Mouse (Mus musculus) liver, postnatal 0 days (tissue): ENCODE results near the gene Tuft1. TPM values are rescaled to one million over a fixed set of nuclear protein-coding genes. Genes with fewer than 3 reads are reported as not detected.
"Not testable (repeated sequence)": the region's sequence is repeated elsewhere in the genome, so short reads cannot be mapped to it uniquely, and the experiment has no call there.

Source experiments
- ATAC-seq: fragments of 200-750 bp; cut with Nextera tagmentation; 2 replicates; pipeline ENCODE4 v1.8.0; 2017; ENCODE audit warnings: mild to moderate bottlenecking, moderate library complexity
- DNase-seq: peaks from one replicate; pipeline ENCODE4 v3.0.0-alpha.2; 2016
- H3K27ac ChIP-seq: fragments of 300-500 bp; sonication (generic); 2 replicates; pipeline ENCODE4 v1.5.1; 2014; ENCODE audit warnings: antibody characterized with exemption, moderate library complexity, mild to moderate bottlenecking, low read depth
- H3K27me3 ChIP-seq: fragments of 300-500 bp; sonication (generic); 2 replicates; pipeline ENCODE4 v1.6.1; 2014; ENCODE audit warnings: low read length, control low read depth, mixed read lengths; ENCODE audit not compliant: insufficient read depth
- H3K36me3 ChIP-seq: fragments of 300-500 bp; sonication (generic); replicated peaks from 2 replicates; pipeline ENCODE4 v1.6.1; 2014; ENCODE audit warnings: mild to moderate bottlenecking, control low read depth, low read length, moderate library complexity, mixed read lengths; ENCODE audit not compliant: insufficient read depth
- H3K4me1 ChIP-seq: fragments of 300-500 bp; sonication (generic); 2 replicates; pipeline ENCODE4 v1.6.1; 2014; ENCODE audit warnings: antibody characterized with exemption, mild to moderate bottlenecking, control low read depth; ENCODE audit not compliant: insufficient read depth
- H3K4me2 ChIP-seq: fragments of 300-500 bp; sonication (generic); 2 replicates; pipeline ENCODE4 v1.6.1; 2014; ENCODE audit warnings: low read depth, mild to moderate bottlenecking, low read length, moderate library complexity, mixed read lengths
- H3K4me3 ChIP-seq: fragments of 300-500 bp; sonication (generic); 2 replicates; pipeline ENCODE4 v1.5.1; 2014; ENCODE audit warnings: low read depth, low read length
- H3K9ac ChIP-seq: fragments of 300-500 bp; sonication (generic); replicated peaks from 2 replicates; pipeline ENCODE4 v1.6.1; 2014; ENCODE audit warnings: mild to moderate bottlenecking, moderate library complexity
- H3K9me3 ChIP-seq: fragments of 300-500 bp; sonication (generic); 2 replicates; pipeline ENCODE4 v1.6.1; 2016; ENCODE audit warnings: mild to moderate bottlenecking, control low read depth, low read length, mixed read lengths
- CTCF ChIP-seq: sonication (generic); IDR thresholded peaks from 2 replicates; pipeline ENCODE4 v1.5.1; 2016; ENCODE audit warnings: antibody characterized with exemption, low read depth
- EP300 ChIP-seq: IDR thresholded peaks from 2 replicates; pipeline ENCODE4 v1.6.1; 2016; ENCODE audit warnings: antibody characterized with exemption, low read depth, mild to moderate bottlenecking
- WGBS: fragments of 180-500 bp; shearing (Covaris S2); extraction: QIAGEN DNeasy Blood & Tissue Kit; methylation state at CpG from one replicate; pipeline ENCODE4 v1.1.7; 2014; ENCODE audit not compliant: insufficient replicate concordance; 5-methylcytosine and 5-hydroxymethylcytosine counted together
- polyA plus RNA-seq: library from polyadenylated mRNA; unstranded; fragments of >200 nt; fragmentation: Nextera tagmentation; extraction: Ambion mirVana; gene quantifications from 2 replicates; pipeline ENCODE4 v1.2.1, GENCODE M21; 2015

Tuft1 gene
- polyA plus RNA-seq, 1 experiment from 2014 or later: 8.1 TPM

GRCm38 (mm10) chr3:94650409-94650808 is 8.3 kb downstream of the Tuft1 start:
- Histone ChIP-seq H3K4me1 (peaks cover 17% of the 10 kb centered on the region), H3K9ac (no peak overlapping the region), H3K27me3 (no peaks in the 10 kb centered on the region), H3K4me3 (no peak overlapping the region), H3K27ac (no peak overlapping the region), H3K36me3 (no peaks in the 10 kb centered on the region), H3K9me3 (no peaks in the 10 kb centered on the region), H3K4me2 (no peak overlapping the region)
- WGBS: 85% methylated on average over 7 of the region's 7 CpGs
- no peak for DNase-seq
- ATAC-seq: no peak
- TF ChIP-seq CTCF (no peak), EP300 (no peak)

- 49% methylated on average over 6 of the region's 6 CpGs for WGBS
- peak; percentile 27 for DNase-seq
- ATAC-seq: peak; percentile 94
Measured at GRCm38 (mm10) chr3:94648755-94649590, 9.7 kb downstream of the Tuft1 start.

GRCm38 (mm10) chr3:94642495-94643162 is 16.0 kb downstream of the Tuft1 start, which contains the start of gene Gm10972:
Gm10972 (plus strand) TSS chr3:94643112.
- not testable (repeated sequence) for ATAC-seq, H3K36me3 ChIP-seq, H3K4me2 ChIP-seq, H3K4me3 ChIP-seq, H3K9me3 ChIP-seq, H3K27me3 ChIP-seq, H3K27ac ChIP-seq, H3K9ac ChIP-seq, DNase-seq, H3K4me1 ChIP-seq
- 77% methylated on average over 2 of the region's 2 CpGs for WGBS

More at GRCm38 (mm10) chr3:94648755-94649590, 9.7 kb downstream of the Tuft1 start:
- Histone ChIP-seq H3K9ac (no peak overlapping the region), H3K4me1 (peaks cover 17% of the 10 kb centered on the region), H3K27me3 (no peaks in the 10 kb centered on the region), H3K27ac (peak overlapping the region; percentile 77), H3K4me3 (no peak overlapping the region), H3K9me3 (no peaks in the 10 kb centered on the region), H3K36me3 (no peaks in the 10 kb centered on the region), H3K4me2 (peak overlapping the region; percentile 42; the same call in 1 of the 2 replicates)
- TF ChIP-seq EP300: no peak
- no peak for TF ChIP-seq CTCF

GRCm38 (mm10) chr3:94629876-94630275 is 28.8 kb downstream of the Tuft1 start:
- no peak for DNase-seq
- H3K9me3 ChIP-seq: no peaks in the 10 kb centered on the region
- no peak overlapping the region for H3K27ac ChIP-seq
- 72% methylated on average over 3 of the region's 3 CpGs for WGBS
- H3K36me3 ChIP-seq: 0 out of 2 replicates have a peak, but pooled peaks cover 4% of the 10 kb centered on the region
- no peaks in the 10 kb centered on the region for H3K4me1 ChIP-seq
- no peak for ATAC-seq
- no peak for TF ChIP-seq CTCF
- H3K4me3 ChIP-seq: no peak overlapping the region
- no peak overlapping the region for H3K4me2 ChIP-seq
- no peaks in the 10 kb centered on the region for H3K27me3 ChIP-seq
- no peak overlapping the region for H3K9ac ChIP-seq

DNA sequence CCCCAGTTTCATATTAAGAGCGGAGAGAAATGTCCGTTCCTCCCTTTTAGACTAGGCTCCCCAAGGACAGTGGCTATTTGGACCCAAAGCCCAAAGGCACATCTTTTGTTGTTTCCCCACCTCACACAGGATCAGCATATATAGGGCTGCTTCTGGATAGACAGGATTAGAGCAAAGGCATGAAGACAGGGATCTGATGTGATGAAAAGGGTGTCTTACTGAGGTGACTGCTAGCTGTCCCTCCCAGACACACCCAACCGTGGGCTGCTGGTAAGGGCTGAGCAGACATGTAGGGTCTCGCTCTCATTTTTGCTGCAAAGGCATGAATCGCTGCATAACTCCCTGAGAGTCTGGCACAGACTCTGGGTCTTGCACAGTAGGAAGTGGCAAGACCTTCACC is 30.0 kb downstream of the Tuft1 start:
- WGBS: 90% methylated on average over 5 of the region's 5 CpGs
- TF ChIP-seq EP300 (no peak), CTCF (no peak)
- Histone ChIP-seq H3K4me2 (no peak overlapping the region), H3K9me3 (no peaks in the 10 kb centered on the region), H3K9ac (no peak overlapping the region), H3K4me3 (no peak overlapping the region), H3K36me3 (0 out of 2 replicates have a peak, but pooled peaks cover 4% of the 10 kb centered on the region), H3K27me3 (no peaks in the 10 kb centered on the region), H3K27ac (no peak overlapping the region), H3K4me1 (no peaks in the 10 kb centered on the region)
- ATAC-seq (no peak), DNase-seq (no peak)

DNA sequence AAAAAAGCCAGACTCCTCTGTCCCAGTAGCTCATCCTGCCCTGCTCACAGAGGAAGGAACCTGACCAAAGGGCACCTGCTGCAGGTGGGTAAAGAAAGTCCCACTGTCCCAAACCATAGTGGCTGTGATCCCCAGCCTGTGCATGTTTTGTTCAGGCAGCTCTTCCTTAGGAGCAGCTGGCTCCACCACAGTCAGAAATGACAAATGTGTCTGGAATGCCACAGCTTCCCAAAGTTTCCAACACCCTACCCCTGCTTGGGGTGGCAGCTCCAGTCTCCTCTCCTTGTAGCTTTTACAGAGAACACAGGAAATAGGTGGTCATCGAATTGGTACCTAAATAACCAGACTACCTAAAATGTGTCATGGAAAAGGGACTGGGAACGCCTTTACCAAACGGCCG is 34.4 kb downstream of the Tuft1 start:
- Histone ChIP-seq H3K4me2 (no peak overlapping the region), H3K27ac (no peak overlapping the region), H3K27me3 (no peaks in the 10 kb centered on the region), H3K9me3 (no peaks in the 10 kb centered on the region), H3K36me3 (peaks cover 9% of the 10 kb centered on the region; the same call in 1 of the 2 replicates), H3K9ac (no peak overlapping the region), H3K4me3 (no peak overlapping the region), H3K4me1 (no peaks in the 10 kb centered on the region)
- ATAC-seq (no peak), DNase-seq (no peak)
- TF ChIP-seq EP300 (no peak), CTCF (no peak)
- WGBS: 92% methylated on average over 4 of the region's 4 CpGs
